Mouse (Mus musculus): Measurements from ENCODE around the gene Tceal3.
"Not testable (repeated sequence)": the region's sequence is repeated elsewhere in the genome, so short reads cannot be mapped to it uniquely, and the experiment has no call there.

DNA sequence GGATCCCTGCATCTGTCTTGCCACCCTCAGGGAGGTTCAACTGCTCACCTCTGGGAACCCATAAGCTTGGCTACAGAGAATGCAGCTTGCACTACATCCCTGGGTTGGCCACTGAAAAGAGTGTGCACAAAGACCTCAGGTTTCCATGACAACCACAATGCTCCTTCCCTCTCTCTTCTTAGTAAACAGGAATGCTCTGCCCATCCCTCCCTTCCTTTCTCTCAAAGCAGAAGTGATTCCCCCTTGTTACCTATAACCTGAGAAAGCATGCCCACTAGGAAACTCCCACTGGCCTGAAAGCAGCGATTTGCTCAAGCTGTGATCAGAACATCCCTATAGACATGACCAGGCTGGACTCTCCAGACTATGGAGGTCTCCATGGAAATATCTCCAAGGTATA, 46.7 kb upstream of the Tceal3 start, which contains the start of gene Kir3dl2:
- TF ChIP-seq CTCF (IDR thresholded peaks at IDR 0.05); POLR2A (IDR thresholded peaks at IDR 0.05; ENCODE audit: insufficient read depth, low read depth, low read length): not testable (repeated sequence)
